Mouse (Mus musculus): ENCODE measurements around the gene Kirrel3.

Kirrel3 gene

DNA sequence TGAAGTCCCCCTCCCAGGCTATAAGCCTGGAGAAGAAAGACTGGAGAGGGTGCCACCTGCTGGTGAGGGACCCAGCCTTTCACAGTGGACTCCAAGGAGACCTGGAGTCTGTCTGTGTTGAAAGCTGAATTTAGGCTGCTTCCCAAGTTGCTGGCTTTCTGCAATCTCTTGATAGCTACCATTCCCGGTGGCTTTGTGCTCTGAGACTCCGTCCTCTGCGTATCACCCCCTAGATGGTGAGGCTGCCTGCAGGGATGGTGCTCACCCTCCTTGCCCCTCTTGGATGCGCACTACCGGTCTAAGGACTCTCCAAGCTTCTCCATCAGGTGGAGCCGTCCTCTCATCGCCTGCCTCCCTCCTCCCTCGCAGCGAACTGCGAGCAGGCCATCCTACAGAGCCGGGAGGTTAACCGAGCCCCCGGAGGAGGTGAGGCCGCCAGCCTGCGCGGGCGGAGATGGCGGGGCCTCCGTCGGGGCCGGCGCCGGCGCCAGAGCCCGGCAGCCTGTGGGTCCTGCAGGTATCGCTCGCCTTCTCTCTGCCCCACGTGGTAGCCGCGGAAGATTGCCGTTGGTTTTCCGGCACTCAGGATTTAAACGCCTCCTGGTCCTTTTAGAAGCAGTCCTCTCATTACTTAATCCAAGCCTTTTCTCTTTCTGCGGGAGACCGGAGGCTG lies at the start of gene Kirrel3:
Gene Kirrel3 (plus strand): TSS at position 136 of the 673 bp plus-strand sequence.
- DNase-seq: peak; percentile 73

DNA sequence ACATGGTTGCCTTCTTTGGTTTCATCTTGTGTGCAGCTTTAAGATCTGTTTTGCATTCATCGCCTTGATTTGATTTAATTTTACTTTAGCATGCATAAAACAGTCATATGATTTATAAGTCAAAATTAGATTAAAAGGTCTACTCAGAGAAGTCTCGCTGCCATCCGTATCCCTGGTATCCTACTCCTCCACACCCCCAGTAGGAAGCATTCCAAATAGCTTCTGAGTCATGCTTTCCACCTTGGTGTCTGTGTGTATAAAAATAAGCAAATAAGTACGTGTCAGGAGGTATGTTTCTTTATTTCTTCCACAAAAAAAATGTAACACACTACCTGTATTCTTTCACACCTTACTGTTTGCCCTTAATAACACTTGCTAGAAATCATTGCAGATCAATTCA lies 45.0 kb upstream of the Kirrel3 start:
- no peak for DNase-seq

DNA sequence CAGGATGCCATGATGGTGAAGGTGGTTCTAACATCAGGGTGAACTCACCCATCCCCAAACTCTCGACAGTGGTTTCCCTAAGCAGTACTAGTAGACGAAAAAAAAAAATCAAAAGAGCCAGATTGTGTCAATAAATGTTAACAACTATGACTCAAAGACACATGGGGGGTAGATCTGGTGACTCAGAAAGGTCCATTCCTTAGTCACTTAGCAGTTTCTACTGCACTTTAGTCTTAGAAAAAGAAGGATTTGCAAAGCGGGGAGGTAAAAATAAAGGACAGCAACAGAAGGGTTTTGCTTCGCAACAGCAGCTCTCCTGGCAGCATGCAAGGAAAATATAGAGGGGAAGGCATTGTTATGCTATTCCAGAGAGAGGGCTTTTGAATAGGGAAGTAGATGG lies 41.7 kb upstream of the Kirrel3 start:
- no peak for DNase-seq

DNA sequence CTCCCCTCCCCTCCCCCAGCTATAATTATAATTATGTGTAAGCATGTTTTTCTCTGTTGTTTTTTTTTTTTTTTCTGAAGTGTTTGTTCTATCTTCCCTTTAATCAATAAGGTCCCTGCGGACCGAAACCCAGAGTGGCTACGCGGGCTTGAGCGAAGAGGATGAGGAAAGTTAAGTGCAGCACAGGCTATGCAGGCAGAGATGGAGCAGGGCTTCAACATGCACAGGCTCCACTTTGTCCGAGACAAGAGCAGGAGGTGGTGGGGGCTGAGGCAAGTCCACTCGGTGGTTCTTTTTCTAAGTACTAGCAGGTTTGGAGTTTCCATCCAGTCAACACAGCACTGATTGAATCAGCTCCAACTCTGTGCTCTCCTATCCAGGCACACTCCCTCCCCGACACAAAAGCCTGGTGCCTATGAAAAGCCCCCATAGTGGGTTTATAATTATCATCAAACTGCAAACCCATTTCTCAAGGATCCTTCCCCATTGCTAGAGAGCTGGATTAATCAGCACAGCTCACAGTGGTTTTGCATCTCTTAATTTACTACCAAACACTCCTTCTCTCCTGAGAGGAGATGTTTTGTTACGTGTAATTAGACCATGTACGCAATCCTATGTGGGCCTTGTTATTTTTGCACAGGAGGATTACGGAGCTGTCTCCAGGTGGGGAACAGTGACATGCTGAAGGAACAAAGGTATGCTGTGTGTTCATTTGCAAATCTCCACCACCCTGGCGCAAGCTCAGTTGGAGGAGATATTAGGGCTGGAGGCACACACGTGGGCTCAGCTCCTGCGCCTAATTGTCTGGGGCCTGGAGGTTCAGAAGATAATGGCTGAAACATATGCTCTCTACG lies 39.0 kb upstream of the Kirrel3 start:
- no peak for DNase-seq

DNA sequence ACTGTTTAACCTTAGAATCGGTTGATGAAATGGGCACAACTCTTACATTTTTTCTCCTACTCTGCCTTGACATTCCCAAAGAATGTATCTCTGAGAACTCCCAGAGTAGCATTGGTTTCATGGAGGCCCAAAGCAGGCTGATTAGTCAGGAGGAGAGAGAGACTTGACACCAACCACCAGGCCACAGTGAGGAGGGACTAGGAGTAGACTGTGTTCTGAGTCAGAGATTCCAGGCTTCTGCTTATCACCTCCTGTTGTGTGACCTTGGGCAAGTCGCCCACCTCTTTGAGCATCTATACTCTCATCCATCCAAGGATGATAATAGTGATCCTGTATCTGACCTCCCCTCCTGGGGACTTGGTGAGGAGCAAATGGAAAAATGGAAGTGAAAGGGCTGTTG lies 38.0 kb upstream of the Kirrel3 start:
- DNase-seq: no peak

DNA sequence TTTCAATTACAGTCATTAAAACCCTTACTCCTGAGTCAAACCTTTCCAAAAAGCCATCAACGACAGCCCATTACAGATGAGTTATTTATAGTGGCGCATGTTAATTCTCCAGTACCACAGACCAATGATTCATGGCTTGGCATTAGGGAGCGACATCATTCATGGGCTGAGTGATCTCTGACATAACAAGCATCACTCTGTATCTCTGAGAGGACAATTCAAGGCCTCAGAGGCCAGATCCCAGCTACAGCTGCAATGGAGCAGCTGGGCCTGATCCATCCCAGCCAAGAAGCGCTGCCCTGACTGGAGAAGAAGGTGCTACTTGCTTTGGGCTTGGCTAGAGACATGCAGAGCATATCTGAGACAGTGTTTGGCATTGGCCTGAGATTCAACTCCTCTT lies 37.2 kb upstream of the Kirrel3 start:
- no peak for DNase-seq

DNA sequence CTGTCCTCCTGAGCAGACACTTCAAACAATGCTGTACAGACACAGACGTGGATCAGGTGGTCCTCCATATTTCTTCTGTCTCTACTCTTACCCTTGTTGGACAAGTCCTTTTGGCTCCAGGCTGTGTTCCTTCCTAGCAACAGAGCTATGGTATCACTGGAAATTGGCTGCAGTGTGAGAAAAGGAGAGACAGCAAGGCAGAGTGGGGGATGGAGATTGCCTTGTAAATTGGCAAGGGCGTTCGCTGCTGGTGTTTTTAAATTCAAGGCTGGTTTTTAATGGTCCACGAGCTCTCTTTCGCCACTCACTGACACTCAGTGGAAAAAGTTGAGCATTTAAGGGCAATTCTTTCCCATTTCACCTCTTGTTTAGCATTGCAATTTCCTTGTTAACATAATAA lies 27.5 kb upstream of the Kirrel3 start:
- no peak for DNase-seq

DNA sequence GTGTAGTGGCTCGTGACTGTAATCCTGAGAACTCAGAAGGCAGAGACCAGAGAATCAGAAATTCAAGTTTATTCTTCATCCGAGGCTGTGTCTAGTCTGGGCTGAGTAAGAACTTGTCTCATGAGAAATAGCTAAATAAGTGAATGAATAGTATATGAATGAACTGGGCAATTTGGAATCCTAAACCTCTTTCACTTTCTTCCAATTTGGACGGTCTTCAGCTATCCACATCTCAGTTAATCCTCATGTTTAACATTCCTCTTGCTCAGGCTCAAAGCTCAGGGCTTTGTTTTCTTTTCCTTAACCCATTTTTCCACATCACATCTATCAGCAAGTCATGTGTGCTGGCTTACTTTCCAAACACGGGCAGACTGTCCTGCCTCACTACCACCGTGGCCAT lies 25.7 kb upstream of the Kirrel3 start:
- no peak for DNase-seq

DNA sequence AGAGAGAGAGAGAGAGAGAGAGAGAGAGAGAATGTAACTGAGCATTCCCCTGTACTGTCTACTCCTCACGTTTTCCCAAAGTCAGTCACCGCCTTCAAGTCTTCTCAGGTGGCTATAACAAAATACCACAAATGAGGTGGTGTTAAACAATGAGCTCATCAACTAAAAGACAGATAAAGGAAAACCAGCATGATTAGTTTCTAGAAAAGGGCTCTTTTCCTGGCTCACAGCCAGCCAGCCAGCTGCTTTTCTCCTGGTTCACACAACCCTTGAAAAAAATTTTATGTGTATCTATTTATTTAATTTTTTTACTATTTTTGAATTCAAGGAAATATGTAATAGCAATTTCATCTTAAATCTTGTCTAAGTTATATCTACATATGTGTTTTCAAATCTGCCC lies 22.0 kb upstream of the Kirrel3 start:
- no peak for DNase-seq

DNA sequence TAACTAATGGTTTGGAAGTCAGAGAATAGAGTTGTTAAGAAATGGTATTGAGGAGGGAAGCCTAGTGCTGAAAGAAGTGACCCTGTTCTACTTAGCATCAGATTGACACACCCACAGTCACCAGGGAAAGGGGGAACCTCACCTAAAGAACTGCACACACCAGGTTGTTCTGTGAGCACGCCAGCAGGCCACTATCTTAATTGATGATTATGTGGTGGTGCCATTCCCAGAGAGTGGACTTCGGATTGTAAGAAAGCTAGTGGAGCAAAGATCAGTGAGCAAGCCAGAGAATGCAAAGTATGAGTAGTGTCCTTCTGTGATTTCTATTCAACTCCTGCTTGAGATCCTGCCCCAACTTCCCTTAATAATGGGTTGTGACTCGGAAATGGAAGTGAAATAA lies 19.6 kb upstream of the Kirrel3 start:
- no peak for DNase-seq

DNA sequence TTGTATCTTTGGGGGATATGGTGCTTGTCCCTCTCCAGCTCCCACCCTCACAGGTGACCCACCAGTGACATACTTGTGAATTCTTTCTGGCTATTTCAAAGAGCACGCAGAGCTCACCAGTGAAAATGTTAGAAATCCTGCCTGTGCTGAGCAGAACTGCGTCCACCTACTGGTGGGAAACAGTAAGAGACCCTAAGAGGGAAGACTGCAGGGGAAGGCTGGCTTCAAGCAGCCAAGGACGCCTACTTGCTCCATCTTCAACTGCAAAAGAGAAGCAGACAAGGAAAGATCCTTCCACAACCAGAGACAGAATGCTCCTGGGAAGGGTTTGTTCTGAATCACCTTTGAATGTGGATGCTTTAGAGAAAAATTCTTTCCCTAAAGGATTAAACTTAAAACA lies 16.5 kb upstream of the Kirrel3 start:
- DNase-seq: no peak

DNA sequence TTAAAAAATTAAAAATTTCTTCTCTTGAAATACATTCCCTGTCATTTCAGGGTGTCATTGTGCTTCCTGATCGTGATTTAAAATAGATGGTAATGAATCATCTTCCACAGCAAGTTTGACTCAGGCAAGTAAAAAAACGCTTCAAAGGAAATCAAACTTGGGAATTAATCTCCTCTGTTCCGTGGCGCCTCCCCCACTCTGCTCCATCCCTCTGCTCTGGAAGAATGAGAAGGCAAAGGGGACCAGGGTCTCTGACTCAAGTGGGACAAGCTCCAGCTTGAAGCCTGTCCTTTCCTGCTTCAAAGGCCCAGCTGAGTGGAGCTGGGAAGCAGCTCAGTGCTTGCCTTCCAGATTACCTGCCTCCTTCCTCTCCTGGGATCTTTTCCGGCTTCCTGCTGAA lies 9.5 kb upstream of the Kirrel3 start:
- DNase-seq: no peak

DNA sequence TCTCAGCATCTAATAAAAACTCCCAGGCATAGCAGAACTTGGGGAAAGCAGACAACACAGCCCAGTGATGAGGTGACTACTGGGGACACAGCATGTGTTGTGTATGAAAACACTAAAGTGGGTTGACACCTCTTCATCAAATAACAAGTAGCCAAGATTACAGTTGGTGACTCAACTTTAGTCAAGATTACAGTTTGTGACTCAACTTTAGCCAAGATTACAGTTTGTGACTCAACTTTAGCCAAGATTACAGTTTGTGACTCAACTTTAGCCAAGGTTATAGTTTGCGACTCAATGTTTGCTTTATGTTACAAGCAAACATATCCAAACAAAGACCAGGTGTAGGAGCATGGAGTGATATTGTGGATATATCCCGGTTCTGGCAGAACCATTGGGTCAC lies 7.2 kb upstream of the Kirrel3 start:
- no peak for DNase-seq

DNA sequence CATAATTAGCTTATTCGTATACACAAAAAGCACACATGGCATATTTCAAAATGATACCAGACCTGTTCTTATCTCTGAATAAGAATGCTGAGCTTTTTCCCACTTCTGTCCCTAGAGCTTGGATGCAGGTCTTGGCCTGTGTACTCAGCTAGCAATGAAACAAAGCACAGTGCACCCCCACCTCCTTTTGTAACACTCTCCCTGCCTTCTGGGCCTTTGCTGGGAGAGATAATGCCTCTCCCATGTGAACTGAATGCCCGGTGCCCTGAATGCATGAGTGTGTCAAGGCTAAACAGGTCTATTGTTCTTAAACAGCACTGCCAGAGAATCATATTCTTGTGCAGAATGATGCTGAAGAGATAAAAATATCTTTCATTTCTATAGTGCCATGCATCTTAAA lies 2.5 kb upstream of the Kirrel3 start:
- DNase-seq: no peak

DNA sequence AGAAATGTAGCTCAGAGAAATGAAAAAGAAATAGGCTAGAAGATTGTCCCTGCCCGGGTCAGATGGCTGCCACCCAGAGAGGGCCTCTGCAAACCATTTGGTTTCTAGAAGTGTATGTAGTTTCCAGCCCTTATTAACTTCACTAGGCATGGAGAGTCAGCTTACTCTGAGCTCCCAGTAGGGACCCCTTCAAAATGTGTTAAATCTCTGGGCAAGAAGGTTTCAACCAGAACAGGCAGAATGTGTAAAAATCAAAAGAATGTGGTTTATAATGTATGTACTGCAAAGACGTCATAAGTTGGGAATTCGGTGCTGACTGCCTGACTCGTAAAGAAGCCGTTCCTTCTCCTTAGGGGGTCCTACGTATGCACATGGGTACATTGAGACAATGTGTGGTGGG lies 1.0 kb upstream of the Kirrel3 start:
- no peak for DNase-seq

DNA sequence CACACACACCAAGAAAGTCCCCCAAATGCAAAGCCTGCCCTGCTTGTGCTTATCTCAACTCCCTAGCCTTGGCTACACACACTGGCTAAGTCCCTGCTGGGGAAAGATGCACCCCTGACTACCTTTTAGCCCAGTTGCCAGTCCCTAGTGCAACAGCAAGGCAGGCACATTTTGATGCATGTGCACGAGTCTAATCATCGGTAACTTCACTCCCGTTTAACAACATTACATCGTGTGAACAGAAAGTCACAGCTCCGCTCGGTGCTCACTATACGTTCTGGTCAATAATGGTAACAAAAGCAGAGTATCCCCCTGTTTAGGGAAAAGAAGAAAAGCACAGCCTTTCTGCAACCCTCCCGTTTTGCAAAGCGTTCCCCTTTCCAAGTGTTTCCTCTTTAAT lies 2.6 kb downstream of the Kirrel3 start:
- peak; percentile 24 for DNase-seq

DNA sequence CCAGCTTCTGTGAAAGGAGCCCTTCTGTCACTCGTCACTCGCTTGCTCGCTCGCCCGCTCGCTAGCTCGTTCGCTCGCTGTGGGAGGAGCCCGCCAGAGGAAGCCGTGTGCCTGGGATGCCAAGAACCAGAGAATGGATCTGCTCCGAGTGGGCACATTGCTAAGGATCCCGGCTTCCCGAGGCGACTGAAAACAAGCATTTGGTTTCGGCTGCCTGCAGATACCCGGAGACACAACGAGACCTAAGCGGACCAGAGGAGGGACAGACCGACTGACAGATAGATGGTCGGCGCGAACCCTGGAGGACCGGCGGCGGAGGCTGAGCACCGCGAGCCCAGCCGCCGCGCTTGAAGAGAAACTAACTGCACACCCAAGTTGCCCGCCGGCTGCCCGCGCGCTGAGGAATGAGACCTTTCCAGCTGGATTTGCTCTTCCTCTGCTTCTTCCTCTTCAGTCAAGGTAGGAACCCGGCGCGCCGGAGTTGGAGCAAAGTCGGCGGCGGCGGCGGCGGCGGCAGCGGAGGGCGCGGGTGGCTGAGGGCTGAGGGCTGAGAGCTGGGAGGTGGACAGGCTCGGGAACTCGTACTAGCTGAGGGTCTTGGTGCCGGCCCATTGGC lies 3.1 kb downstream of the Kirrel3 start:
- DNase-seq: peak; percentile 77

DNA sequence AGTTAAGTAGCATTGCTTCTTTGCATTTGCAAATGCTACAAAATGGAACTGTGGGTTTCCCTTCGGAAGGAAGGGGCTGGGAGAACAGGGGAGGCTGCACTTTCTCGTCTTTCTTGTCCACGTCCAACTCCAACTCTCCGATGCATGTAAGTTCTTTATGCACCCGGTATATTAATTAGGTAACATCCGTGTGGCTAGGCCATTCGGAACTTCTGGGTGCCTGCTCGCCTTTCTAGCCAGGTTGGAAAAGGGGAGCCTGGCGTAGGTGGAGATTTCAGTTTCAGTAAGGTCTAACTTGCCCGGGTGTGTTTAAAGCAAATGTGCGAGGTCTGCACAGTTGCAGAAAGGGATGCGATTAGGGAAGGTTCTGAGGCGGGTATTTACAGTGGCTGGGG lies 3.6 kb downstream of the Kirrel3 start:
- no peak for DNase-seq

DNA sequence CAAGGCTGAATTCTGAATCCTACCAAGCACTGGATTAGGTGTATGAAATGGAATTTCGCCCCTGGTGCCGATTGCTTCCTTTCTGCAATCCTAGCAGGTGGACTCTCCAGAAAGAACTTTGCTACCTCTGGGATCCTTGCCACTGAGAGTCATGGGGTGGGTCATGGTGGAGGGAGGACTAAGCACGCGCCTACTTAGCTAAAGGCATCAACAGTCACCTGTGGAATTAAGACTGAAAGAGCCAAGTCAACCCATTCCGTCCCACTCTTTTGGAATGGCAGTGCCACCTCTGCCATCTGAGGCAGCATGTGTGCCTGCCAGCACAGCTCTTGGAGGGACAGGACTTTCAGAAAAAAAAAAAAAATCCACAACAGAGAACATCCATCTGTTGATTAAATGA lies 4.1 kb downstream of the Kirrel3 start:
- DNase-seq: no peak

DNA sequence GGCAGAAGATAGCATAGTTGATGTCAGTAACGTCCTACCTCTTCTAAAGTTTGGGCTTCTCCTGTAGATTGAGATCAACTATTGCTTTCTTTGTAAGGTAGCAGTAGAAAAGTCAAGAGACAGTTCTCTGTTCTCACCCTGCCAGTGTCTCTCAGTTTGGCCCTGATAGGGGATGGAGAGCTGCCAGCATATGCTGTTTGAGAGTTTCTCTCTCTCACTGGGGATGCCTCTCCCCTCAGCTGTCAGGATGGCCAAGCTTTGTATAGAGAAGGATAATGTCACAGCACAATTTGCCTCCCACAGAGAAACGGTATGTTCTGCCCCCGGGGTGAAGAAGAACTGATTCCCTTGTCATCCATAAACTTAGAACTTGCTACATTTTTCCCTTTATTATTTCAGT lies 6.4 kb downstream of the Kirrel3 start:
- DNase-seq: peak; percentile 65

DNA sequence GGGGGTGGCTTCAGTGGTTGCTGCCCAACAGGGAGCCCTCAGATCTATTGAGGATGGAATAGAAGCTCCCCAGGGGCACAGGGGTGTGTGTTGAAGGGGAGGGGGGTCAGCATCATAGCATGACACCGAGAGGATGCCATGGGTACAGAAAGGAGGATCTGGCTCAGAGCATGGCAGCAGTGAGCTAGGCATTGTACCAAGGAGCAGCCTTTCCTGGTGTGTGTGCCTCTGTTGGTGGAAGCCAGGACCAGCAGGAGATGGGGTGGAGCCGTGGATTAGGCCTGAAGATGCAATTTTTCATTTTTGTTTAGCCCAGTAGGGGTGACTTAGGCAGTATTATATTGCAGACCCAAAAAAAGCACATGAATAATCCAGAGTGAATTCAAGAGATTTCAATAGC lies 7.9 kb downstream of the Kirrel3 start:
- DNase-seq: peak; percentile 51

DNA sequence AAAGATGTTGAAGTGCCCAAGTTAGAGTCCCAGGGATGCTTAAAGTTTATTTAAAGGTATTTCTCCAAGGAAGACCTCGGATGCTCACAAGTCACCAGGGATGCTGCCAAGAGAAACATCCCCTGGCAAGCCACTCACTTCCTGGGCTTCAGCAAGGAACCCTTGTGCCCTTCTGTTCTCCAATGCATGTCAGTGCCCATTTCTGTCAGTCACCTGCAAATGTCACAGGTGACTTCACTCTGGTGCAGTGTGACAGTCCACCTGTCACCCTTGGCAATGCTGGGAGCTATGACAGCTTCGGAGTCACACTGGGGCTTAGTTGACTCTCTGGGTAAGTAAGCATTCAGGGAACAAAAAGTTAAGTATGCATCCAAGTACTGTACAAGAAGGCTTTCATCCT lies 12.4 kb downstream of the Kirrel3 start:
- DNase-seq: peak; percentile 68

DNA sequence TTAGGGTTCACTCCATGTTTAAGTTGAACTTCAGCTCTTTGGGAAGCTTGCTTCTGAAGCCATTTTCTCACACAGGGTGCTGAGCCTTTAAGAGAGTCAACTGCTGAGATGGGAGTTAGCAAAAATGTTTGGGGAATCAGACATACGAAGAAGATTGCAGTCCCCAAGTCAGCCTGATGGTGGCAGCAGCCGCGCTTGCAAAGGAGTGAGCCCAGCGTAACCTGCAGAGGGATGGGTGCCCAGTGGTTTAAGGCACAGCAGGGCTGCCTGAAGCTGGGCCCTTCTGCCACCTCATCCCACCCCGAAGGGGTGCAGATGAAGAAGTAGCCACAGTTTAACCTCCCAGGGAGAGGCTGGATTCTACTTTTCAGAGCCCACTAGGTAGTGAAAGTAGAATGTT lies 13.0 kb downstream of the Kirrel3 start:
- DNase-seq: peak; percentile 87

DNA sequence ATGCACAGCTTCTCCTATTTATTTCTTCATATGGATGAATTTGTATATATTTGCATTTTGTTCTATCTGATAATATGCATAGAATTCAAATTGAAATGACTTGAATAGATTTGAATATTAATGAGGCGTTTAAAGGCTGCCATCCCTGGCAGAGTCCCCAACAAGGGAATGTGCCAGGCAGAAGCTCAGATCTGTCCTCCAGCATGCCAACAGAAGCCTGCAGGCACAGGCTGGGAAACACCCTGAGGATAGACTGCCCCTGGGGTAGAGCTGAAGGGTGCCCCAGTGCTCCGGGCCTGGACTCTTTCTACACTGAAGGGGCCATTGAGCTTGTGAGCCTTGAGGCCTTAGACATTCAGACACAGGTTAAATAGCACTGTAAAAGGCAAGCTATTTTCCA lies 21.5 kb downstream of the Kirrel3 start:
- DNase-seq: no peak

Data from cerebellum, adult 11 months (tissue).